8 mouse cellular contexts compared by ENCODE assay signal in the genomic region with DNA sequence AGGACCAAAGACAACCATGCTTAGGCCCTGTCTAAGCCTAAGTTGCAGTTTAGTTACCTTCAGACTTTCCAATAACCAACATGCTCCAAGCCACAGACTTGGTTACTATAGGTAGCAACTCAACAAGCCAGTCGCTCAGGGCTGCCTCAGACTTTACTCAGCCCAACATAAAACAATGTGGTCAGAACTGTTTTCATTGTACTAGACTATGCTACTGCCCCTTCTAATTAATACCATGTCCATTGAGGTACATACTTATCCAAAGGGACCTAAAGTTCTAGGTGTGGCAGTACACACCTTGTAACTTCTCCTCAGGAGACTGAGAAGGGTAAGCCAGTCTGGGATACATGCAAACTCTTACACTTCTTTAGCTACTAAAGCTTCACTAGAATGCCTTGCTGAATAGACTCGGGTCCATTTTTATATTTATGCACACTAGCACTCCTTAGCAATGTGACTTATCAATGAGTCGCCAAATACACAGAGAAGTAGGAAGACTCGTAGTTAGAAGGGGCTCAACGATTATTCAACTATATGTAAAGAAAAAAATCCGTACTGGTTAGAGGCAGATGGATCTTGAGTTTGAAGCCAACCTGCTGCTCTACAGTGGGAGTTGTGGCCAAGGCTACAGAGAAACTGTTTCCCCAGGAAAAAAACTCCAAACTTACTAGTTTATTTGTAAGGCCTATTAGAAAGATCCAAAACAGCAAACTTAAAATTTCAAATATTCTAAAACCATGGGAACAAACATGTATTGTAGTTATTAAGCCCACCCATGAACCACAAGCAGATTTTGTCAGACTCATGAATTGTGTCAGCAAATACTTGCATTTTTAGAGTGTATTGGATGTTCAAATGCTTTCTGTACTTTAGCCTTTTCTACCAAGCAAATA. TPM values are rescaled to one million over a fixed set of nuclear protein-coding genes. Genes with fewer than 3 reads are reported as not detected.
DNase-seq lines count a peak whose midpoint lies in the region; ATAC-seq and TF ChIP-seq lines count a peak whose summit lies in the region.

No protein-coding gene starts in this region.

- no peak for ATAC-seq in intestine, postnatal 0 days
- ATAC-seq in neural tube, embryonic 14.5 days (ENCODE audit: low read depth) = no peak
- ATAC-seq in erythroid progenitor cell, adult 5-6 weeks (replicated peaks; ENCODE audit: low FRiP score, poor library complexity, severe bottlenecking) = no peak

- no peak overlapping the region for H3K27ac ChIP-seq in left cerebral cortex, adult 2 months
- H3K27ac ChIP-seq in embryonic facial prominence, embryonic 10.5 days (replicated peaks) = no peak overlapping the region
- H3K27ac ChIP-seq in intestine, postnatal 0 days (ENCODE audit: low read depth, low read length) = 0 out of 2 replicates have a peak overlapping the region, but pooled peaks have one; percentile 21
- H3K27ac ChIP-seq in neural tube, embryonic 14.5 days (ENCODE audit: low read depth, low read length) = no peak overlapping the region

- TF ChIP-seq CTCF in left cerebral cortex, adult 2 months (IDR thresholded peaks at IDR 0.05) = no peak
- no peak for TF ChIP-seq CTCF in intestine, postnatal 0 days (IDR thresholded peaks at IDR 0.05; ENCODE audit: low read depth)

- no peaks in the 10 kb centered on the region for H3K9me3 ChIP-seq in embryonic facial prominence, embryonic 10.5 days
- no peaks in the 10 kb centered on the region for H3K9me3 ChIP-seq in intestine, postnatal 0 days (ENCODE audit: control insufficient read depth)
- no peaks in the 10 kb centered on the region for H3K9me3 ChIP-seq in neural tube, embryonic 14.5 days (ENCODE audit: control insufficient read depth, low read length)

- peak overlapping the region; percentile 64 for H3K4me2 ChIP-seq in intestine, postnatal 0 days (replicated peaks; ENCODE audit: low read depth)
- H3K4me2 ChIP-seq in neural tube, embryonic 14.5 days (ENCODE audit: low read depth, low read length) = peak overlapping the region; percentile 84

- DNase-seq in left cerebral cortex, adult 2 months (ENCODE audit: extremely low spot score in 1 of 2, low spot score in 2 of 2) = no peak
- no peak for DNase-seq in left cerebral cortex, postnatal 4 days
- DNase-seq in embryonic facial prominence, embryonic 10.5 days (ENCODE audit: low spot score) = no peak
- no peak for DNase-seq in left cerebral cortex, adult 11 months (ENCODE audit: low spot score)
- no peak for DNase-seq in heart, adult 9 months (ENCODE audit: low spot score in 2 of 2)

- no peak overlapping the region for H3K9ac ChIP-seq in intestine, postnatal 0 days (ENCODE audit: low read depth, low read length)
- 0 out of 2 replicates have a peak overlapping the region, but pooled peaks have one; percentile 11 for H3K9ac ChIP-seq in neural tube, embryonic 14.5 days (replicated peaks; ENCODE audit: low read depth, low read length)

- peak overlapping the region; percentile 46 for H3K4me3 ChIP-seq in left cerebral cortex, adult 2 months
- H3K4me3 ChIP-seq in embryonic facial prominence, embryonic 10.5 days = peak overlapping the region; percentile 97
- peak overlapping the region; percentile 99 for H3K4me3 ChIP-seq in intestine, postnatal 0 days (ENCODE audit: low read depth, low read length)
- H3K4me3 ChIP-seq in neural tube, embryonic 14.5 days (ENCODE audit: low read depth, low read length) = peak overlapping the region; percentile 40

- intact Hi-C loops in left cerebral cortex, adult 2 months (cut with DNase I) = loop anchor here (5.0 kb wide), 1 partner anchor 111 kb away; a partner anchor contains a TSS
- intact Hi-C loops in left cerebral cortex, postnatal 4 days (cut with DNase I) = no loop called here

- peaks cover 14% of the 10 kb centered on the region for H3K4me1 ChIP-seq in embryonic facial prominence, embryonic 10.5 days
- H3K4me1 ChIP-seq in intestine, postnatal 0 days (replicated peaks; ENCODE audit: control insufficient read depth, insufficient read depth, low read length) = no peaks in the 10 kb centered on the region
- H3K4me1 ChIP-seq in neural tube, embryonic 14.5 days (ENCODE audit: control insufficient read depth, insufficient read depth, low read length) = peaks cover 14% of the 10 kb centered on the region

- 84% methylated on average over 6 of the region's 6 CpGs for WGBS in embryonic facial prominence, embryonic 10.5 days
- 61% methylated on average over 6 of the region's 6 CpGs for WGBS in intestine, postnatal 0 days
- 83% methylated on average over 6 of the region's 6 CpGs for WGBS in neural tube, embryonic 14.5 days

- peaks cover 26% of the 10 kb centered on the region for H3K36me3 ChIP-seq in embryonic facial prominence, embryonic 10.5 days (replicated peaks)
- peaks cover 14% of the 10 kb centered on the region for H3K36me3 ChIP-seq in intestine, postnatal 0 days (ENCODE audit: control insufficient read depth, insufficient read depth)
- peaks cover 16% of the 10 kb centered on the region; the same call in 1 of the 2 replicates for H3K36me3 ChIP-seq in neural tube, embryonic 14.5 days (ENCODE audit: control insufficient read depth, insufficient read depth, low read length)

- H3K27me3 ChIP-seq in embryonic facial prominence, embryonic 10.5 days (replicated peaks; ENCODE audit: low read depth, poor library complexity, severe bottlenecking) = no peaks in the 10 kb centered on the region
- no peaks in the 10 kb centered on the region for H3K27me3 ChIP-seq in intestine, postnatal 0 days (replicated peaks; ENCODE audit: control insufficient read depth, insufficient read depth, low read length)
- H3K27me3 ChIP-seq in neural tube, embryonic 14.5 days (ENCODE audit: control insufficient read depth, insufficient read depth, low read length) = no peaks in the 10 kb centered on the region

RNA-seq across cellular contexts. Expression of a gene that starts 6.2 kb away (rescaled TPM):
- total RNA-seq in left cerebral cortex, adult 2 months (2021) = 100 to 1,000 TPM; 247 to 254 TPM
- 100 to 1,000 TPM; 510 to 587 TPM for total RNA-seq in left cerebral cortex, postnatal 4 days (2021)
- polyA plus RNA-seq in embryonic facial prominence, embryonic 10.5 days (2016; fragmentation: Nextera tagmentation; extraction: Ambion mirVana) = 1,824 and 1,981 TPM in 2 replicates
- polyA plus RNA-seq in intestine, postnatal 0 days (2015; fragmentation: Nextera tagmentation; extraction: Ambion mirVana) = 1,144 and 1,190 TPM in 2 replicates
- polyA plus RNA-seq in neural tube, embryonic 14.5 days (2014; fragmentation: Nextera tagmentation; extraction: Ambion mirVana) = 1,887 and 2,049 TPM in 2 replicates
- total RNA-seq in erythroid progenitor cell, adult 5-6 weeks (2015; ENCODE audit: low replicate concordance) = 711 and 715 TPM in 2 replicates
- 555 and 685 TPM in 2 replicates for total RNA-seq in erythroid progenitor cell, adult 5-6 weeks (2017; ENCODE audit: low replicate concordance)

RNA-seq across cellular contexts. Expression of a gene that starts 8.5 kb away (rescaled TPM):
- total RNA-seq in left cerebral cortex, adult 2 months (2021) = 10 to 100 TPM; 22.7 to 24.6 TPM
- total RNA-seq in left cerebral cortex, postnatal 4 days (2021) = 10 to 100 TPM; 38.8 to 42.9 TPM
- polyA plus RNA-seq in embryonic facial prominence, embryonic 10.5 days (2016; fragmentation: Nextera tagmentation; extraction: Ambion mirVana) = 49.4 and 50.9 TPM in 2 replicates
- 7.4 and 8.8 TPM in 2 replicates for polyA plus RNA-seq in intestine, postnatal 0 days (2015; fragmentation: Nextera tagmentation; extraction: Ambion mirVana)
- 29.1 and 29.5 TPM in 2 replicates for polyA plus RNA-seq in neural tube, embryonic 14.5 days (2014; fragmentation: Nextera tagmentation; extraction: Ambion mirVana)
- 12.2 and 15.1 TPM in 2 replicates for total RNA-seq in erythroid progenitor cell, adult 5-6 weeks (2015; ENCODE audit: low replicate concordance)
- 24.3 and 29.4 TPM in 2 replicates for total RNA-seq in erythroid progenitor cell, adult 5-6 weeks (2017; ENCODE audit: low replicate concordance)

RNA-seq across cellular contexts. Expression of a gene that starts 9.1 kb away (rescaled TPM):
- 10 to 100 TPM; 13.3 to 13.9 TPM for total RNA-seq in left cerebral cortex, adult 2 months (2021)
- total RNA-seq in left cerebral cortex, postnatal 4 days (2021) = 10 to 100 TPM; 36.2 to 37.9 TPM
- polyA plus RNA-seq in embryonic facial prominence, embryonic 10.5 days (2016; fragmentation: Nextera tagmentation; extraction: Ambion mirVana) = 212 and 216 TPM in 2 replicates
- 387 and 418 TPM in 2 replicates for polyA plus RNA-seq in intestine, postnatal 0 days (2015; fragmentation: Nextera tagmentation; extraction: Ambion mirVana)
- 45.0 and 53.6 TPM in 2 replicates for polyA plus RNA-seq in neural tube, embryonic 14.5 days (2014; fragmentation: Nextera tagmentation; extraction: Ambion mirVana)
- total RNA-seq in erythroid progenitor cell, adult 5-6 weeks (2015; ENCODE audit: low replicate concordance) = 3.4 TPM in 1 of 2 replicates, not detected in the other
- total RNA-seq in erythroid progenitor cell, adult 5-6 weeks (2017; ENCODE audit: low replicate concordance) = 1.3 and 5.1 TPM in 2 replicates

RNA-seq across cellular contexts. Expression of a gene that starts 47.1 kb away (rescaled TPM):
- total RNA-seq in left cerebral cortex, adult 2 months (2021) = 1 to 10 TPM; 5.1 to 5.7 TPM
- 1 to 10 TPM; 3.7 to 4.4 TPM for total RNA-seq in left cerebral cortex, postnatal 4 days (2021)
- 1.1 and 1.5 TPM in 2 replicates for polyA plus RNA-seq in embryonic facial prominence, embryonic 10.5 days (2016; fragmentation: Nextera tagmentation; extraction: Ambion mirVana)
- 16.6 and 17.8 TPM in 2 replicates for polyA plus RNA-seq in intestine, postnatal 0 days (2015; fragmentation: Nextera tagmentation; extraction: Ambion mirVana)
- polyA plus RNA-seq in neural tube, embryonic 14.5 days (2014; fragmentation: Nextera tagmentation; extraction: Ambion mirVana) = 1.6 and 2.3 TPM in 2 replicates
- total RNA-seq in erythroid progenitor cell, adult 5-6 weeks (2015; ENCODE audit: low replicate concordance) = not detected in 2 replicates
- not detected in 2 replicates for total RNA-seq in erythroid progenitor cell, adult 5-6 weeks (2017; ENCODE audit: low replicate concordance)

RNA-seq across cellular contexts. Expression of a gene that starts 56.2 kb away (rescaled TPM):
- 1 to 10 TPM; 1.5 to 2.0 TPM for total RNA-seq in left cerebral cortex, adult 2 months (2021)
- total RNA-seq in left cerebral cortex, postnatal 4 days (2021) = 1 to 10 TPM in 1 of 2 experiments, under 1 TPM in 1; 0.56 to 1.2 TPM
- polyA plus RNA-seq in embryonic facial prominence, embryonic 10.5 days (2016; fragmentation: Nextera tagmentation; extraction: Ambion mirVana) = 2.9 TPM in 2 replicates
- 1.1 and 1.2 TPM in 2 replicates for polyA plus RNA-seq in intestine, postnatal 0 days (2015; fragmentation: Nextera tagmentation; extraction: Ambion mirVana)
- polyA plus RNA-seq in neural tube, embryonic 14.5 days (2014; fragmentation: Nextera tagmentation; extraction: Ambion mirVana) = 0.88 and 0.98 TPM in 2 replicates
- total RNA-seq in erythroid progenitor cell, adult 5-6 weeks (2015; ENCODE audit: low replicate concordance) = 2.5 and 6.5 TPM in 2 replicates
- total RNA-seq in erythroid progenitor cell, adult 5-6 weeks (2017; ENCODE audit: low replicate concordance) = 1.9 and 2.1 TPM in 2 replicates

Comparison
In these comparisons a context has a peak if more than half of its experiments do, and no peak if none do; other contexts are left out.
1. H3K4me3 ChIP-seq: peak in every context shown above with its lines; median percentile 99 in intestine, postnatal 0 days; 97 in embryonic facial prominence, embryonic 10.5 days; 46 in left cerebral cortex, adult 2 months; 40 in neural tube, embryonic 14.5 days.